Mouse (Mus musculus): ENCODE data around the gene Aox4. TPM values are rescaled to one million over a fixed set of nuclear protein-coding genes. Genes with fewer than 3 reads are reported as not detected.

Gene Aox4
- polyA plus RNA-seq (2014; fragmentation: Nextera tagmentation; extraction: Ambion mirVana): 0.04 TPM in 1 of 2 replicates, not detected in the other

- H3K9ac ChIP-seq (ENCODE audit: low read length): no peak within 1 kb of the TSS
- ATAC-seq (ENCODE audit: insufficient read depth, low FRiP score, low TSS enrichment) (no peak), DNase-seq (ENCODE audit: low spot score) (no peak)
- no peak within 1 kb of the TSS for H3K4me3 ChIP-seq (ENCODE audit: low read depth, low read length)
- no peaks in the 10 kb centered on the region for H3K36me3 ChIP-seq (ENCODE audit: control insufficient read depth, insufficient read depth, low read length)
- no peak within 1 kb of the TSS for H3K27ac ChIP-seq (ENCODE audit: low read depth, low read length)
- WGBS: 71% methylated on average over 17 of the region's 17 CpGs
- no peaks in the 10 kb centered on the region for H3K9me3 ChIP-seq (ENCODE audit: control insufficient read depth, low read length)
- H3K27me3 ChIP-seq (ENCODE audit: control insufficient read depth, insufficient read depth, low read length): no peaks in the 10 kb centered on the region
- no peak within 1 kb of the TSS for H3K4me2 ChIP-seq (ENCODE audit: low read depth)
- H3K4me1 ChIP-seq (ENCODE audit: control insufficient read depth, insufficient read depth, low read length): no peaks in the 10 kb centered on the region
Measured at GRCm38 (mm10) chr1:58210203-58210602, at the start of gene Aox4. TSS of gene Aox4 (plus strand) at chr1:58210397.

- DNase-seq (ENCODE audit: low spot score) (no peak), ATAC-seq (ENCODE audit: insufficient read depth, low FRiP score, low TSS enrichment) (no peak)
- H3K4me1 ChIP-seq (ENCODE audit: control insufficient read depth, insufficient read depth, low read length): no peaks in the 10 kb centered on the region
- 79% methylated on average over 6 of the region's 6 CpGs for WGBS
- no peaks in the 10 kb centered on the region for H3K27me3 ChIP-seq (ENCODE audit: control insufficient read depth, insufficient read depth, low read length)
- no peaks in the 10 kb centered on the region for H3K9me3 ChIP-seq (ENCODE audit: control insufficient read depth, low read length)
- H3K27ac ChIP-seq (ENCODE audit: low read depth, low read length): no peak overlapping the region
- H3K4me2 ChIP-seq (ENCODE audit: low read depth): no peak overlapping the region
- H3K36me3 ChIP-seq (ENCODE audit: control insufficient read depth, insufficient read depth, low read length): no peaks in the 10 kb centered on the region
- no peak overlapping the region for H3K9ac ChIP-seq (ENCODE audit: low read length)
- no peak overlapping the region for H3K4me3 ChIP-seq (ENCODE audit: low read depth, low read length)
Measured at GRCm38 (mm10) chr1:58169893-58170292, 40.3 kb upstream of the Aox4 start.

GRCm38 (mm10) chr1:58188514-58189175, 21.6 kb upstream of the Aox4 start:
- ATAC-seq (ENCODE audit: insufficient read depth, low FRiP score, low TSS enrichment) (no peak), DNase-seq (ENCODE audit: low spot score) (no peak)
- H3K27ac ChIP-seq (ENCODE audit: low read depth, low read length): no peak overlapping the region
- H3K4me1 ChIP-seq (ENCODE audit: control insufficient read depth, insufficient read depth, low read length): no peaks in the 10 kb centered on the region
- no peak overlapping the region for H3K9ac ChIP-seq (ENCODE audit: low read length)
- H3K9me3 ChIP-seq (ENCODE audit: control insufficient read depth, low read length): no peaks in the 10 kb centered on the region
- no peaks in the 10 kb centered on the region for H3K27me3 ChIP-seq (ENCODE audit: control insufficient read depth, insufficient read depth, low read length)
- 60% methylated on average over 5 of the region's 5 CpGs for WGBS
- no peak overlapping the region for H3K4me3 ChIP-seq (ENCODE audit: low read depth, low read length)
- no peak overlapping the region for H3K4me2 ChIP-seq (ENCODE audit: low read depth)
- no peaks in the 10 kb centered on the region for H3K36me3 ChIP-seq (ENCODE audit: control insufficient read depth, insufficient read depth, low read length)

- Histone ChIP-seq H3K9ac (ENCODE audit: low read length) (no peak overlapping the region), H3K36me3 (ENCODE audit: control insufficient read depth, insufficient read depth, low read length) (no peaks in the 10 kb centered on the region), H3K4me2 (ENCODE audit: low read depth) (no peak overlapping the region), H3K9me3 (ENCODE audit: control insufficient read depth, low read length) (no peaks in the 10 kb centered on the region), H3K27me3 (ENCODE audit: control insufficient read depth, insufficient read depth, low read length) (no peaks in the 10 kb centered on the region), H3K4me3 (ENCODE audit: low read depth, low read length) (no peak overlapping the region), H3K27ac (ENCODE audit: low read depth, low read length) (no peak overlapping the region), H3K4me1 (ENCODE audit: control insufficient read depth, insufficient read depth, low read length) (no peaks in the 10 kb centered on the region)
- 74% methylated on average over 12 of the region's 12 CpGs for WGBS
- ATAC-seq (ENCODE audit: insufficient read depth, low FRiP score, low TSS enrichment) (no peak), DNase-seq (ENCODE audit: low spot score) (no peak)
Measured at GRCm38 (mm10) chr1:58194317-58194716, 15.9 kb upstream of the Aox4 start.

- DNase-seq (ENCODE audit: low spot score) (no peak), ATAC-seq (ENCODE audit: insufficient read depth, low FRiP score, low TSS enrichment) (no peak)
- Histone ChIP-seq H3K36me3 (ENCODE audit: control insufficient read depth, insufficient read depth, low read length) (no peaks in the 10 kb centered on the region), H3K9me3 (ENCODE audit: control insufficient read depth, low read length) (no peaks in the 10 kb centered on the region), H3K4me2 (ENCODE audit: low read depth) (no peak overlapping the region), H3K4me1 (ENCODE audit: control insufficient read depth, insufficient read depth, low read length) (no peaks in the 10 kb centered on the region), H3K9ac (ENCODE audit: low read length) (no peak overlapping the region), H3K27me3 (ENCODE audit: control insufficient read depth, insufficient read depth, low read length) (no peaks in the 10 kb centered on the region), H3K4me3 (ENCODE audit: low read depth, low read length) (no peak overlapping the region), H3K27ac (ENCODE audit: low read depth, low read length) (no peak overlapping the region)
- 76% methylated on average over 3 of the region's 3 CpGs for WGBS
Measured at GRCm38 (mm10) chr1:58194988-58195387, 15.2 kb upstream of the Aox4 start.

GRCm38 (mm10) chr1:58195541-58195940, 14.7 kb upstream of the Aox4 start:
- no peak overlapping the region for H3K9ac ChIP-seq (ENCODE audit: low read length)
- H3K4me1 ChIP-seq (ENCODE audit: control insufficient read depth, insufficient read depth, low read length): no peaks in the 10 kb centered on the region
- no peaks in the 10 kb centered on the region for H3K9me3 ChIP-seq (ENCODE audit: control insufficient read depth, low read length)
- ATAC-seq (ENCODE audit: insufficient read depth, low FRiP score, low TSS enrichment): no peak
- no peaks in the 10 kb centered on the region for H3K27me3 ChIP-seq (ENCODE audit: control insufficient read depth, insufficient read depth, low read length)
- no peak overlapping the region for H3K4me3 ChIP-seq (ENCODE audit: low read depth, low read length)
- no peak for DNase-seq (ENCODE audit: low spot score)
- no peak overlapping the region for H3K27ac ChIP-seq (ENCODE audit: low read depth, low read length)
- no peak overlapping the region for H3K4me2 ChIP-seq (ENCODE audit: low read depth)
- H3K36me3 ChIP-seq (ENCODE audit: control insufficient read depth, insufficient read depth, low read length): no peaks in the 10 kb centered on the region
- 23% methylated on average over 10 of the region's 10 CpGs for WGBS

GRCm38 (mm10) chr1:58197023-58197422, 13.2 kb upstream of the Aox4 start:
- H3K4me2 ChIP-seq (ENCODE audit: low read depth): no peak overlapping the region
- no peaks in the 10 kb centered on the region for H3K4me1 ChIP-seq (ENCODE audit: control insufficient read depth, insufficient read depth, low read length)
- DNase-seq (ENCODE audit: low spot score) (no peak), ATAC-seq (ENCODE audit: insufficient read depth, low FRiP score, low TSS enrichment) (no peak)
- no peak overlapping the region for H3K9ac ChIP-seq (ENCODE audit: low read length)
- H3K4me3 ChIP-seq (ENCODE audit: low read depth, low read length): no peak overlapping the region
- no peaks in the 10 kb centered on the region for H3K36me3 ChIP-seq (ENCODE audit: control insufficient read depth, insufficient read depth, low read length)
- 49% methylated on average over 9 of the region's 9 CpGs for WGBS
- no peak overlapping the region for H3K27ac ChIP-seq (ENCODE audit: low read depth, low read length)
- H3K9me3 ChIP-seq (ENCODE audit: control insufficient read depth, low read length): no peaks in the 10 kb centered on the region
- no peaks in the 10 kb centered on the region for H3K27me3 ChIP-seq (ENCODE audit: control insufficient read depth, insufficient read depth, low read length)

- H3K4me3 ChIP-seq (ENCODE audit: low read depth, low read length): no peak overlapping the region
- no peak overlapping the region for H3K9ac ChIP-seq (ENCODE audit: low read length)
- H3K27me3 ChIP-seq (ENCODE audit: control insufficient read depth, insufficient read depth, low read length): no peaks in the 10 kb centered on the region
- no peak for DNase-seq (ENCODE audit: low spot score)
- no peak overlapping the region for H3K27ac ChIP-seq (ENCODE audit: low read depth, low read length)
- ATAC-seq (ENCODE audit: insufficient read depth, low FRiP score, low TSS enrichment): no peak
- H3K9me3 ChIP-seq (ENCODE audit: control insufficient read depth, low read length): no peaks in the 10 kb centered on the region
- H3K4me2 ChIP-seq (ENCODE audit: low read depth): no peak overlapping the region
- H3K36me3 ChIP-seq (ENCODE audit: control insufficient read depth, insufficient read depth, low read length): no peaks in the 10 kb centered on the region
- WGBS: 81% methylated on average over 4 of the region's 4 CpGs
- H3K4me1 ChIP-seq (ENCODE audit: control insufficient read depth, insufficient read depth, low read length): no peaks in the 10 kb centered on the region
Measured at GRCm38 (mm10) chr1:58198386-58198785, 11.8 kb upstream of the Aox4 start.

GRCm38 (mm10) chr1:58212805-58213204, 2.6 kb downstream of the Aox4 start:
- Histone ChIP-seq H3K4me2 (ENCODE audit: low read depth) (no peak overlapping the region), H3K9me3 (ENCODE audit: control insufficient read depth, low read length) (no peaks in the 10 kb centered on the region; the same call in 1 of the 2 replicates), H3K4me3 (ENCODE audit: low read depth, low read length) (no peak overlapping the region), H3K4me1 (ENCODE audit: control insufficient read depth, insufficient read depth, low read length) (no peaks in the 10 kb centered on the region), H3K27me3 (ENCODE audit: control insufficient read depth, insufficient read depth, low read length) (no peaks in the 10 kb centered on the region), H3K27ac (ENCODE audit: low read depth, low read length) (no peak overlapping the region), H3K36me3 (ENCODE audit: control insufficient read depth, insufficient read depth, low read length) (no peaks in the 10 kb centered on the region), H3K9ac (ENCODE audit: low read length) (no peak overlapping the region)
- ATAC-seq (ENCODE audit: insufficient read depth, low FRiP score, low TSS enrichment) (no peak), DNase-seq (ENCODE audit: low spot score) (no peak)
- WGBS: 82% methylated on average over 7 of the region's 7 CpGs

Data from neural tube, embryonic 11.5 days (tissue).